Mouse (Mus musculus): ENCODE data around the gene Rabep2. TPM values are rescaled to one million over a fixed set of nuclear protein-coding genes. Genes with fewer than 3 reads are reported as not detected.

The Rabep2 gene
- polyA plus RNA-seq, 1 experiment from 2014 or later: 27.6 TPM

DNA sequence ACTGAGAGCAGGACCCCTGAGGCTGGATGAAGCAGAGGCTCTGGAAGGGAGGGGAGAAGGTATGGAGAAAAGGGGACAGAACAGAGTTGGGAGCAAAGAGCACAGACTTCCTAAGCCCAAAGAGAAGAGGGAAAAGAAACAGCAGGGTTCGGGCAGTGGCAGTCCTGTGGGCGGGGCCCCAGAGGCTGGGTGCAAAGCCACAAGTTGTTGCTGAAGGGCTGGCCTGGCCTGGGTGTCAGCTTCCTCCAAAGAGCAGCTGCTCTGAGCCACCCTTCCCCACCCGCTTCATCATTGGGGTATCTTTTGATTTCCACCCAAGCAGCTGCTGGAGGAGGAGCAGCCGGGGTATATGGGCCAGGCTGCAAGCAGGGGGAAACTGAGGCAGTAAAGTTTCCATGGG is 35.6 kb downstream of the Rabep2 start:
- no peak for ATAC-seq (replicated peaks; ENCODE audit: low FRiP score, low TSS enrichment, low read depth)
- Histone ChIP-seq H3K9me3 (ENCODE audit: control insufficient read depth, low read length) (no peaks in the 10 kb centered on the region), H3K4me3 (ENCODE audit: low read depth, low read length) (no peak overlapping the region), H3K36me3 (ENCODE audit: control insufficient read depth, insufficient read depth, low read length) (peaks cover 27% of the 10 kb centered on the region), H3K9ac (ENCODE audit: low read length) (no peak overlapping the region), H3K27ac (ENCODE audit: low read depth) (no peak overlapping the region), H3K27me3 (replicated peaks; ENCODE audit: control insufficient read depth, insufficient read depth, low read length) (no peaks in the 10 kb centered on the region), H3K4me2 (ENCODE audit: low read length) (no peak overlapping the region), H3K4me1 (replicated peaks; ENCODE audit: control insufficient read depth, insufficient read depth, low read length) (no peaks in the 10 kb centered on the region)
- 54% methylated on average over 4 of the region's 4 CpGs for WGBS
- DNase-seq (ENCODE audit: low spot score): no peak

DNA sequence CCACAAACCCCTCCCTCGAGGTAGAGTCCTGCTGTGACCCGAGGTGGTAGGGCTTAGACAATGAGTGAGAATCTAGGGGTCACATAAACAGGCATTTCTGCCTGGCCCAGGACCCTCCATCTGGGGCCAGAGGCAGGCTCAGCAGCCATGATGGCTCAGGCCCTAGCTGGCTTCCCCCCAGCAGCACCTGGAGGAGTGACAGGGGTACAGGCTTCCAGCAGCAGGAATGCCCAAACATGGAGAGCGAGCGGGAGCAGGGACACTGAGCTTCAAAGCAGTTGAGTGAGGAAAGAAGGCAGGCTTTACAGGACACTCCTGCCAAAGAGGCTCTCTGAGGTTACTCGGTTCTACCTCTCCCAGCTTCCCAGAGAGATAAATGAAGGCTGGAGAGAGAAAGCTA is 36.3 kb downstream of the Rabep2 start:
- Histone ChIP-seq H3K36me3 (ENCODE audit: control insufficient read depth, insufficient read depth, low read length) (peaks cover 34% of the 10 kb centered on the region), H3K4me1 (replicated peaks; ENCODE audit: control insufficient read depth, insufficient read depth, low read length) (no peaks in the 10 kb centered on the region), H3K9me3 (ENCODE audit: control insufficient read depth, low read length) (no peaks in the 10 kb centered on the region), H3K9ac (ENCODE audit: low read length) (no peak overlapping the region), H3K27me3 (replicated peaks; ENCODE audit: control insufficient read depth, insufficient read depth, low read length) (no peaks in the 10 kb centered on the region), H3K27ac (ENCODE audit: low read depth) (no peak overlapping the region), H3K4me2 (ENCODE audit: low read length) (no peak overlapping the region), H3K4me3 (ENCODE audit: low read depth, low read length) (no peak overlapping the region)
- 29% methylated on average over 5 of the region's 5 CpGs for WGBS
- DNase-seq (ENCODE audit: low spot score): no peak
- ATAC-seq (replicated peaks; ENCODE audit: low FRiP score, low TSS enrichment, low read depth): no peak

DNA sequence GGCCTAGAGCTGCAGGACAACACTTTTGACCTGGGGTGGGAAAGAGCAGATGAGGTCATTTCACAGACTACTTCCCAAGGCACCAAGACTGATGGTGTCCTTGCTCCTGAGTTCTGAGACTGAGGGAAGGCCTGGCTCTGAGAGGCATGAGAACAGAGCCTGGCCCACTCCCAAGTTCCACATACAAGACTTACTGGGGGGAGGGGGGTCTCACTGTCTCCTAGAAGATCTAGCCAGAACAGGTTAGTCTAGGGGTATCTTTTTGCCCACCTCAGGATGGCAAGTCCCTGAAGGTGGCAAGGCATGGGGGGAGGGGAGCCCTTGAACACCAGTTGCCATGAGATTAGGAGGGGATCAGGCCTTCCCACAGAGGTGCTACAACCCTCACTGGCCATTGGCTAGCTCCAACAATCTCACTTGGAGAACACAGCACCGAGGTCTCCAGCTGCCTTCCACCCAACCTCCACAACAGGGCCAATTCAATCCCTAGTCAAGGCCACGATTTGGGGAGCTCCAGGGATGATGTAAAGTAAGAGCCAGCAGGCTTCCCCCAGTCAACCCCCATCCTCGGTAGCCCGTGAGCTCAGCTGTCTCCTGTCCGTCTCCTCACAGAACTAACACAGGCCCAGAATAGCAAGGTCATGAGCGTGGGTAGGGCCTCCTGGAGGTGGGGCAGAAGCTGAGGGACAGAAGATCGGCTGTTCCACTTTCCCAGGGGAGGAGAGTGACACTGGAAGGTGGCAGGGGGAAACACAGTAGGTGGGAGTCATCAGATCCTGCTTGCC is 36.9 kb downstream of the Rabep2 start:
- DNase-seq (ENCODE audit: low spot score) (no peak), ATAC-seq (replicated peaks; ENCODE audit: low FRiP score, low TSS enrichment, low read depth) (no peak)
- no peaks in the 10 kb centered on the region for H3K9me3 ChIP-seq (ENCODE audit: control insufficient read depth, low read length)
- WGBS: 35% methylated on average over 7 of the region's 7 CpGs
- no peak overlapping the region for H3K4me2 ChIP-seq (ENCODE audit: low read length)
- no peaks in the 10 kb centered on the region for H3K27me3 ChIP-seq (replicated peaks; ENCODE audit: control insufficient read depth, insufficient read depth, low read length)
- H3K27ac ChIP-seq (ENCODE audit: low read depth): no peak overlapping the region
- H3K36me3 ChIP-seq (ENCODE audit: control insufficient read depth, insufficient read depth, low read length): peaks cover 40% of the 10 kb centered on the region
- no peak overlapping the region for H3K4me3 ChIP-seq (ENCODE audit: low read depth, low read length)
- H3K4me1 ChIP-seq (replicated peaks; ENCODE audit: control insufficient read depth, insufficient read depth, low read length): no peaks in the 10 kb centered on the region
- H3K9ac ChIP-seq (ENCODE audit: low read length): no peak overlapping the region

DNA sequence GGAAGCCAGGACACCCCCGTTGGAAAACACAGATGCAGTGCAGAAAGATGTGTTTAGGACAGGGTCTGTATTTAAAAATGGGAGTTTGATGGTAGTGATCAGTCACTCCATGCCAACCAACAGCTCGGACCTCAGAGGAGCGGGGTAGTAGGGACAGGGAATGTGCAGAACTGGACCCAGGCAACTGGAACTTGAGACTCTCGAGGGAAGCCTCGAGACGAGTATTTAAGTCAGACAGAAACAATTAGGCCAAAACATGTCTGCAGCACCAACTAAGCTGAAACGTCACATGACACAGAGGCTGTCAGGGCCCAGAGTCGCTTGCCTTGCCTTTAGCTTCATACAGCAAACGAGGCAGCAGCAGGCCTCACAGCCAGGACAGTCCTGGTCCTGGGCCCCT is 37.6 kb downstream of the Rabep2 start:
- 63% methylated on average over 9 of the region's 9 CpGs for WGBS
- Histone ChIP-seq H3K27me3 (replicated peaks; ENCODE audit: control insufficient read depth, insufficient read depth, low read length) (no peaks in the 10 kb centered on the region), H3K4me3 (ENCODE audit: low read depth, low read length) (no peak overlapping the region), H3K4me2 (ENCODE audit: low read length) (no peak overlapping the region), H3K36me3 (ENCODE audit: control insufficient read depth, insufficient read depth, low read length) (peaks cover 46% of the 10 kb centered on the region), H3K9ac (ENCODE audit: low read length) (no peak overlapping the region), H3K9me3 (ENCODE audit: control insufficient read depth, low read length) (no peaks in the 10 kb centered on the region), H3K27ac (ENCODE audit: low read depth) (no peak overlapping the region), H3K4me1 (replicated peaks; ENCODE audit: control insufficient read depth, insufficient read depth, low read length) (no peaks in the 10 kb centered on the region)
- no peak for DNase-seq (ENCODE audit: low spot score)
- ATAC-seq (replicated peaks; ENCODE audit: low FRiP score, low TSS enrichment, low read depth): no peak

DNA sequence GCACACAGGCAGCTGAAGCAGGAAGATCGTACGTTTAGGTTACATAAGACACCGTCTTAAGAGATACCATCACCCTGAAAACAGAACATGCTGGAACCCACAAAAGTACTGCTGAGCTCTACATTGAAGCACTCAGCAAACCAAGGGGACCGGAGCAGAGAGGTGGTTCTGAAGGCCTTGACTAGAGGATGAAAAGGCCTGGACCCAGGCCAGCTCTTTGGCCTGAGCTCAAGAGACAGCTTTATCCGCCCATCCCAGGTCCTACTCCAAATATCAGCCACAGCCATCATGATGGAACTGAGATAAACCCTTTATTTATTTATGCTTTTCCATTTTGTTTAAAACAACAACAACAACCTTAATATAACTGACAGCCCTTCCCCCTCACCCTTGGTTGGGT is 38.1 kb downstream of the Rabep2 start:
- Histone ChIP-seq H3K36me3 (ENCODE audit: control insufficient read depth, insufficient read depth, low read length) (peaks cover 52% of the 10 kb centered on the region), H3K9me3 (ENCODE audit: control insufficient read depth, low read length) (no peaks in the 10 kb centered on the region), H3K27me3 (replicated peaks; ENCODE audit: control insufficient read depth, insufficient read depth, low read length) (no peaks in the 10 kb centered on the region), H3K9ac (ENCODE audit: low read length) (no peak overlapping the region), H3K4me2 (ENCODE audit: low read length) (no peak overlapping the region), H3K4me1 (replicated peaks; ENCODE audit: control insufficient read depth, insufficient read depth, low read length) (no peaks in the 10 kb centered on the region), H3K27ac (ENCODE audit: low read depth) (no peak overlapping the region), H3K4me3 (ENCODE audit: low read depth, low read length) (no peak overlapping the region)
- ATAC-seq (replicated peaks; ENCODE audit: low FRiP score, low TSS enrichment, low read depth): no peak
- DNase-seq (ENCODE audit: low spot score): no peak
- WGBS: 94% methylated on average over 5 of the region's 5 CpGs

DNA sequence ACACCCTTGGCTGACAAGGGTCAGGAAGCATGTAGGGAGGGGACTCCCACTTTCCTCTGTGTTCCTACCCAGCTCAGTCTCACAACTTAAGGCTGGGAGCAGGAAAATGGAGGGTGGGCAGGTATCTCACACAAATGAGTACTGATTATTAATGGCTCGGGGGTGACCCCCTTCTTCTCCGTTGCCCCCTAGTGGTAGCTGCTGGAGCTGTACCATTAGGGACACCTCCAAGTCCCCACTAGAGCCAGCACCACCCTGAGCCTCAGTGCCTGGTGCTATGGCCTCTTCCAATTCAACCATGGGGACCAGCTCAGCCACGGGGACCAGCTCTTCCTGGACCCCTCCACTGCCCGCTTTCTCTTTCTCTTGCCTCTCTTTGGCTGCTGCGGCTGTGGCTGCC is 38.7 kb downstream of the Rabep2 start:
- 71% methylated on average over 5 of the region's 5 CpGs for WGBS
- Histone ChIP-seq H3K36me3 (ENCODE audit: control insufficient read depth, insufficient read depth, low read length) (peaks cover 58% of the 10 kb centered on the region), H3K4me1 (replicated peaks; ENCODE audit: control insufficient read depth, insufficient read depth, low read length) (no peaks in the 10 kb centered on the region), H3K27me3 (replicated peaks; ENCODE audit: control insufficient read depth, insufficient read depth, low read length) (no peaks in the 10 kb centered on the region), H3K4me2 (ENCODE audit: low read length) (no peak overlapping the region), H3K4me3 (ENCODE audit: low read depth, low read length) (no peak overlapping the region), H3K9me3 (ENCODE audit: control insufficient read depth, low read length) (no peaks in the 10 kb centered on the region), H3K9ac (ENCODE audit: low read length) (no peak overlapping the region), H3K27ac (ENCODE audit: low read depth) (no peak overlapping the region)
- no peak for DNase-seq (ENCODE audit: low spot score)
- ATAC-seq (replicated peaks; ENCODE audit: low FRiP score, low TSS enrichment, low read depth): no peak

DNA sequence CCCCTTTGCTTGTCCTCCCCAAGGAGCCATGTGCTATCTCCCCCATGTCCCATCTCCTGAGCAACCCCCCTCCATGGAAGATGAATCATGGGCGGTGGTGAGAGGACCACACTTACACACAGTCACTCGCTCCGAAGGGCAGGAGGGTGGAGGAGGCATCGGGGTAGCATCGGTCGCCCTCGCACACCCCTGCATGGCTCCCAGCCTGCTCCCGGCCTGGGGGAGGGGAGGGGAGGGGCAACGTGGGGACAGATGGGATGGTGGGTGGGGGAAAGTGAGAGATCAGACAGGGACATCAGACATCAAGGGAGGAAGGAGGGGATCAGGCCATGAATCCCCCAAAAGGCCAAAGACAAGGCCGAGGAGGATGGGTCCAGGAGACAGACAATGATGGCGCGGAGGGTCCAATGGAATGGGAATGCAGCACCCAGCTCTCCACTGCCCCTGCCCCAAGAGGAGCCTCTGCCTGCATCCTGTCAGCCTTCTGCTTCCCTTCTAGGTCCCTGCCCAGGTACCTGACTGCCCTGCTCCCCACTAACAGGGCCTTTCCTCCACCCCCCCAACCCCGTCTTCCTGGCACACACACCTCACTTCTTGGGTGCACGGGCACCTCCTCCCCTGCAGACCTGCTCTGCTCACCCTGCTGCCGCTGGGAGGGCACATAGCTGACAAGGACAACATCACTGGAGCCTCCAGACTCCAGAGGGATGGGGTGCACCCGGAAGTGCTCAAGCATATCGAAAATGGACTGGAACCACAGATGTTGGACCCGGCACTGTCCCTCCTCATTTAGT is 39.5 kb downstream of the Rabep2 start:
- WGBS: 87% methylated on average over 18 of the region's 18 CpGs
- Histone ChIP-seq H3K27ac (ENCODE audit: low read depth) (no peak overlapping the region), H3K4me3 (ENCODE audit: low read depth, low read length) (no peak overlapping the region), H3K27me3 (replicated peaks; ENCODE audit: control insufficient read depth, insufficient read depth, low read length) (no peaks in the 10 kb centered on the region), H3K4me2 (ENCODE audit: low read length) (no peak overlapping the region), H3K9me3 (ENCODE audit: control insufficient read depth, low read length) (no peaks in the 10 kb centered on the region), H3K9ac (ENCODE audit: low read length) (no peak overlapping the region), H3K36me3 (ENCODE audit: control insufficient read depth, insufficient read depth, low read length) (peaks cover 66% of the 10 kb centered on the region), H3K4me1 (replicated peaks; ENCODE audit: control insufficient read depth, insufficient read depth, low read length) (no peaks in the 10 kb centered on the region)
- no peak for ATAC-seq (replicated peaks; ENCODE audit: low FRiP score, low TSS enrichment, low read depth)
- DNase-seq (ENCODE audit: low spot score): no peak

DNA sequence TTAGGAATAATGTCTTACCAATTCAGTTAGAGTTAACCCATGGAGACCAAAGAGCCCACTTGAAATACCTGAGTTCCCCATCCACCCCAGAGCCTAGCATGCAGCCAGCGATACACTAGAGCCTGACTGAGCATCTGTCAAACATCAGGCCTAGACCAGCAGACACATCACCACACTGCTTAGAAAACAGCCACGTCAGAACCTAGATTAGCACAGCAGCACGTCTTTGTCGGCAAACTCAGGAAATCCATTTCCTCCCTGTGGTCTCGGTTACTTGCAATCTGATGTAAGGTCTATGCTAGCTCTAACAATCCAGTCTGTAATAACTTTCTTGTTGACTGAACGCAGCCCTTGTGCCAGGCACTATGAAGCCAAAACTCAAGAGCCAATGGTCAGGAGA is 41.5 kb downstream of the Rabep2 start:
- no peak overlapping the region for H3K9ac ChIP-seq (ENCODE audit: low read length)
- no peak overlapping the region for H3K27ac ChIP-seq (ENCODE audit: low read depth)
- no peaks in the 10 kb centered on the region for H3K27me3 ChIP-seq (replicated peaks; ENCODE audit: control insufficient read depth, insufficient read depth, low read length)
- H3K9me3 ChIP-seq (ENCODE audit: control insufficient read depth, low read length): no peaks in the 10 kb centered on the region
- no peak overlapping the region for H3K4me3 ChIP-seq (ENCODE audit: low read depth, low read length)
- no peak overlapping the region for H3K4me2 ChIP-seq (ENCODE audit: low read length)
- DNase-seq (ENCODE audit: low spot score): no peak
- no peak for ATAC-seq (replicated peaks; ENCODE audit: low FRiP score, low TSS enrichment, low read depth)
- peaks cover 66% of the 10 kb centered on the region for H3K36me3 ChIP-seq (ENCODE audit: control insufficient read depth, insufficient read depth, low read length)
- WGBS: 73% methylated on average over 6 of the region's 6 CpGs
- peaks cover 9% of the 10 kb centered on the region for H3K4me1 ChIP-seq (replicated peaks; ENCODE audit: control insufficient read depth, insufficient read depth, low read length)
